In the genomic region with DNA sequence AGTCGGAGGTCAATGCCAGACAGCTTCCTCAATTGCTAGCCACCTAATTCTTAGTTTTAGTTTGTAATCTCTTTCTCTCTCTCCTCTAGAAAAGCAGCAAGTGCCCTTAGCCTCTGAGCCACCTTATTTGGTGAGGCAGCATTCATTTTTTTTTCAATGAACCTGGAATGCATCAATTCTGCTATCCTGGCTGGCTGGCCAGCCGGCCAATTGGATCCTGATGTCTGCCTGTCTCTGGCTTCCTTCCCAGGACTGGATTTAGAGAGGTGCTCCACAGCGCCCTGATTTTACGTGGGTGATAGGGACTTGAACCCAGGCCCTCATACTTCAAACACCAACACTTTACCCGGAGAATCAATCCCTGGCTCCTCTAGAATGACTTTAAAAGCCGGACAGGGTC, we compare ENCODE assay signal across 25 mouse cellular contexts. TPM values are rescaled to one million over a fixed set of nuclear protein-coding genes. Genes with fewer than 3 reads are reported as not detected.
A peak's percentile ranks its signal among the peaks of the same experiment; 100 is the strongest.
DNase-seq lines count a peak whose midpoint lies in the region; ATAC-seq and TF ChIP-seq lines count a peak whose summit lies in the region.
"Had no signal": no experiment of that assay in that cellular context is flagged by ENCODE, and none has a peak within 500 bp of the region (broad histone marks: within the 10 kb centered on the region; RNA-seq: fewer than 3 reads in every experiment).

No protein-coding gene starts in this region.

- no peak for TF ChIP-seq EP300 in heart, adult 2 months (IDR thresholded peaks at IDR 0.05; ENCODE audit: insufficient read depth, low read depth, low read length)

- no peaks in the 10 kb centered on the region for H3K79me2 ChIP-seq in heart, adult 2 months (replicated peaks; ENCODE audit: control insufficient read depth, insufficient read depth, low read length)

- H3K27me3 ChIP-seq in lung, embryonic 15.5 days = no peaks in the 10 kb centered on the region
- no peaks in the 10 kb centered on the region for H3K27me3 ChIP-seq in embryonic facial prominence, embryonic 11.5 days (ENCODE audit: control insufficient read depth, insufficient read depth, low read length)
- H3K27me3 ChIP-seq in limb, embryonic 14.5 days (ENCODE audit: control insufficient read depth, insufficient read depth, low read length) = no peaks in the 10 kb centered on the region
- no peaks in the 10 kb centered on the region for H3K27me3 ChIP-seq in heart, adult 2 months (ENCODE audit: control insufficient read depth, insufficient read depth, low read length)

- no peak overlapping the region for H3K4me3 ChIP-seq in lung, embryonic 15.5 days
- H3K4me3 ChIP-seq in embryonic facial prominence, embryonic 11.5 days (ENCODE audit: low read depth, low read length) = no peak overlapping the region
- no peak overlapping the region for H3K4me3 ChIP-seq in limb, embryonic 14.5 days (replicated peaks; ENCODE audit: low read length)
- no peak overlapping the region for H3K4me3 ChIP-seq in heart, adult 2 months
- H3K4me3 ChIP-seq: hindbrain, embryonic 10.5 days; layer of hippocampus, adult 2 months; midbrain, embryonic 12.5 days had no signal

- no peak for TF ChIP-seq POLR2A in limb, embryonic 14.5 days (IDR thresholded peaks at IDR 0.05; ENCODE audit: borderline replicate concordance, extremely low read depth, insufficient read depth, insufficient read length)
- TF ChIP-seq POLR2A in heart, adult 2 months (IDR thresholded peaks at IDR 0.05; ENCODE audit: insufficient read depth, low read depth, low read length) = no peak

- H3K4me1 ChIP-seq in lung, embryonic 15.5 days = peaks cover 25% of the 10 kb centered on the region
- H3K4me1 ChIP-seq in embryonic facial prominence, embryonic 11.5 days (ENCODE audit: control insufficient read depth, insufficient read depth, low read length) = no peaks in the 10 kb centered on the region
- peaks cover 20% of the 10 kb centered on the region for H3K4me1 ChIP-seq in limb, embryonic 14.5 days (ENCODE audit: control insufficient read depth, insufficient read depth, low read length)
- H3K4me1 ChIP-seq in heart, adult 2 months (ENCODE audit: control insufficient read depth, insufficient read depth, low read length) = no peaks in the 10 kb centered on the region

- peak overlapping the region; percentile 35 for H3K27ac ChIP-seq in lung, embryonic 15.5 days
- H3K27ac ChIP-seq in embryonic facial prominence, embryonic 11.5 days (replicated peaks; ENCODE audit: low read depth, low read length) = no peak overlapping the region
- 0 out of 2 replicates have a peak overlapping the region, but pooled peaks have one; percentile 43 for H3K27ac ChIP-seq in limb, embryonic 14.5 days (replicated peaks; ENCODE audit: low read depth, low read length)
- H3K27ac ChIP-seq in heart, adult 2 months = no peak overlapping the region
- H3K27ac ChIP-seq: hindbrain, embryonic 10.5 days; hindbrain, postnatal 0 days; layer of hippocampus, adult 2 months; midbrain, embryonic 12.5 days; stomach, postnatal 0 days had no signal

- H3K36me3 ChIP-seq in lung, embryonic 15.5 days = no peaks in the 10 kb centered on the region
- no peaks in the 10 kb centered on the region for H3K36me3 ChIP-seq in embryonic facial prominence, embryonic 11.5 days (replicated peaks; ENCODE audit: control insufficient read depth, insufficient read depth, low read depth, low read length)
- H3K36me3 ChIP-seq in limb, embryonic 14.5 days (ENCODE audit: control insufficient read depth, insufficient read depth, low read length) = no peaks in the 10 kb centered on the region
- H3K36me3 ChIP-seq in heart, adult 2 months (ENCODE audit: control insufficient read depth, insufficient read depth, low read length) = no peaks in the 10 kb centered on the region
- H3K36me3 ChIP-seq: hindbrain, embryonic 10.5 days; midbrain, embryonic 12.5 days had no signal

- H3K9ac ChIP-seq in lung, embryonic 15.5 days = no peak overlapping the region
- H3K9ac ChIP-seq in embryonic facial prominence, embryonic 11.5 days (replicated peaks; ENCODE audit: low read length) = no peak overlapping the region
- no peak overlapping the region for H3K9ac ChIP-seq in limb, embryonic 14.5 days (ENCODE audit: low read depth, low read length, severe bottlenecking)
- H3K9ac ChIP-seq in heart, adult 2 months (ENCODE audit: low read depth, low read length) = no peak overlapping the region
- H3K9ac ChIP-seq: midbrain, embryonic 12.5 days had no signal

- DNase-seq in lung, postnatal 25 days (ENCODE audit: low spot score) = no peak
- DNase-seq in NIH3T3 (ENCODE audit: low read depth) = peak; percentile 84
- peak; percentile 50 for DNase-seq in embryonic facial prominence, embryonic 11.5 days (ENCODE audit: low spot score)
- DNase-seq in limb, embryonic 14.5 days (ENCODE audit: low spot score) = peak; percentile 67
- DNase-seq in heart, adult 2 months = no peak
- DNase-seq in gastrocnemius, postnatal 14 days = no peak
- DNase-seq: adrenal gland, postnatal 14 days; cerebellum, adult 2 months; heart, postnatal 10 days; kidney, postnatal 25 days had no signal

- ATAC-seq in lung, embryonic 15.5 days (ENCODE audit: borderline replicate concordance, extremely low read depth, low FRiP score, low TSS enrichment) = no peak
- ATAC-seq in embryonic facial prominence, embryonic 11.5 days (replicated peaks; ENCODE audit: insufficient number of reproducible peaks, low FRiP score, low TSS enrichment, low read depth) = no peak
- ATAC-seq in limb, embryonic 14.5 days (ENCODE audit: low FRiP score, low read depth) = no peak; the same call in 1 of the 2 replicates
- ATAC-seq: forebrain, embryonic 14.5 days; hindbrain, postnatal 0 days; intestine, embryonic 16.5 days had no signal

- intact Hi-C loops in heart, adult 2 months (cut with DNase I) = no loop called here
- intact Hi-C loops in gastrocnemius, postnatal 14 days (cut with DNase I; ENCODE audit: low total_unique reads) = no loop called here

- 44% methylated on average over 6 of the region's 6 CpGs for WGBS in lung, embryonic 15.5 days
- 70% methylated on average over 6 of the region's 6 CpGs for WGBS in embryonic facial prominence, embryonic 11.5 days
- 54% methylated on average over 6 of the region's 6 CpGs for WGBS in limb, embryonic 14.5 days
- 63% methylated on average over 6 of the region's 6 CpGs for WGBS in heart, adult 2 months

- no peaks in the 10 kb centered on the region for H3K9me3 ChIP-seq in lung, embryonic 15.5 days
- no peaks in the 10 kb centered on the region for H3K9me3 ChIP-seq in embryonic facial prominence, embryonic 11.5 days (replicated peaks; ENCODE audit: control insufficient read depth, low read length)
- no peaks in the 10 kb centered on the region for H3K9me3 ChIP-seq in limb, embryonic 14.5 days (ENCODE audit: control insufficient read depth, low read length)
- H3K9me3 ChIP-seq: hindbrain, embryonic 10.5 days; midbrain, embryonic 12.5 days had no signal

- no peak for TF ChIP-seq CTCF in heart, adult 2 months (IDR thresholded peaks at IDR 0.05)

- no peak overlapping the region for H3K4me2 ChIP-seq in lung, embryonic 15.5 days
- no peak overlapping the region for H3K4me2 ChIP-seq in embryonic facial prominence, embryonic 11.5 days (ENCODE audit: low read depth, low read length)
- H3K4me2 ChIP-seq in limb, embryonic 14.5 days (replicated peaks; ENCODE audit: low read depth, low read length, severe bottlenecking) = no peak overlapping the region
- H3K4me2 ChIP-seq: heart, embryonic 11.5 days; midbrain, embryonic 12.5 days had no signal

RNA-seq across cellular contexts. Expression of a gene that starts 10.6 kb away (rescaled TPM):
- 66.7 and 66.9 TPM in 2 replicates for polyA plus RNA-seq in lung, embryonic 15.5 days (2015; fragmentation: Nextera tagmentation; extraction: Ambion mirVana)
- polyA plus RNA-seq in embryonic facial prominence, embryonic 11.5 days (2014; fragmentation: Nextera tagmentation; extraction: Ambion mirVana) = 41.7 and 42.7 TPM in 2 replicates
- 83.2 and 94.3 TPM in 2 replicates for polyA plus RNA-seq in limb, embryonic 14.5 days (2012; rRNA removed)
- polyA plus RNA-seq in limb, embryonic 14.5 days (2014; fragmentation: Nextera tagmentation; extraction: Ambion mirVana) = 64.7 and 67.4 TPM in 2 replicates
- total RNA-seq in heart, adult 2 months (2021) = 10 to 100 TPM; 56.9 to 64.5 TPM
- 90.2 and 110 TPM in 2 replicates for polyA plus RNA-seq in heart, adult 2 months (2012; rRNA removed)
- 10 to 100 TPM; 64.1 to 69.1 TPM for total RNA-seq in gastrocnemius, postnatal 14 days (2021)

RNA-seq across cellular contexts. Expression of a gene that starts 12.3 kb away (rescaled TPM):
- 241 and 259 TPM in 2 replicates for polyA plus RNA-seq in lung, embryonic 15.5 days (2015; fragmentation: Nextera tagmentation; extraction: Ambion mirVana)
- polyA plus RNA-seq in embryonic facial prominence, embryonic 11.5 days (2014; fragmentation: Nextera tagmentation; extraction: Ambion mirVana) = 7.6 and 11.3 TPM in 2 replicates
- polyA plus RNA-seq in limb, embryonic 14.5 days (2012; rRNA removed) = 7.2 and 8.8 TPM in 2 replicates
- 14.7 and 18.3 TPM in 2 replicates for polyA plus RNA-seq in limb, embryonic 14.5 days (2014; fragmentation: Nextera tagmentation; extraction: Ambion mirVana)
- under 1 TPM in 1 of 2 experiments, not detected in 1; 0.26 TPM for total RNA-seq in heart, adult 2 months (2021)
- polyA plus RNA-seq in heart, adult 2 months (2012; rRNA removed) = 0.12 and 6.8 TPM in 2 replicates
- under 1 TPM in 1 of 2 experiments, not detected in 1; 0.27 TPM for total RNA-seq in gastrocnemius, postnatal 14 days (2021)
- total RNA-seq: gastrocnemius, adult 8-10 months; granulocyte monocyte progenitor cell, adult 5-6 weeks; megakaryocyte, adult 5-6 weeks; monocyte, adult 5-6 weeks; neutrophil, adult 5-6 weeks had no signal

RNA-seq across cellular contexts. Expression of a gene that starts 24.9 kb away (rescaled TPM):
- 11.9 and 13.2 TPM in 2 replicates for polyA plus RNA-seq in lung, embryonic 15.5 days (2015; fragmentation: Nextera tagmentation; extraction: Ambion mirVana)
- 12.1 and 14.2 TPM in 2 replicates for polyA plus RNA-seq in embryonic facial prominence, embryonic 11.5 days (2014; fragmentation: Nextera tagmentation; extraction: Ambion mirVana)
- polyA plus RNA-seq in limb, embryonic 14.5 days (2012; rRNA removed) = 39.2 and 45.5 TPM in 2 replicates
- 11.4 and 13.0 TPM in 2 replicates for polyA plus RNA-seq in limb, embryonic 14.5 days (2014; fragmentation: Nextera tagmentation; extraction: Ambion mirVana)
- total RNA-seq in heart, adult 2 months (2021) = 1 to 10 TPM; 1.4 to 1.5 TPM
- 4.7 and 5.1 TPM in 2 replicates for polyA plus RNA-seq in heart, adult 2 months (2012; rRNA removed)
- total RNA-seq in gastrocnemius, postnatal 14 days (2021) = 1 to 10 TPM; 1.4 to 1.5 TPM

RNA-seq across cellular contexts. Expression of a gene that starts 51.6 kb away (rescaled TPM):
- 31.7 and 34.3 TPM in 2 replicates for polyA plus RNA-seq in lung, embryonic 15.5 days (2015; fragmentation: Nextera tagmentation; extraction: Ambion mirVana)
- polyA plus RNA-seq in embryonic facial prominence, embryonic 11.5 days (2014; fragmentation: Nextera tagmentation; extraction: Ambion mirVana) = 16.9 and 20.5 TPM in 2 replicates
- 48.4 and 50.0 TPM in 2 replicates for polyA plus RNA-seq in limb, embryonic 14.5 days (2012; rRNA removed)
- 49.3 and 61.5 TPM in 2 replicates for polyA plus RNA-seq in limb, embryonic 14.5 days (2014; fragmentation: Nextera tagmentation; extraction: Ambion mirVana)
- total RNA-seq in heart, adult 2 months (2021) = not detected
- polyA plus RNA-seq in heart, adult 2 months (2012; rRNA removed) = 0.68 TPM in 1 of 2 replicates, not detected in the other
- total RNA-seq in gastrocnemius, postnatal 14 days (2021) = not detected
- total RNA-seq: adrenal gland, postnatal 14 days; gastrocnemius, adult 8-10 months; granulocyte monocyte progenitor cell, adult 5-6 weeks; hindbrain, postnatal 0 days; layer of hippocampus, adult 2 months; layer of hippocampus, postnatal 25 days; megakaryocyte, adult 5-6 weeks; monocyte, adult 5-6 weeks had no signal
- polyA plus RNA-seq: forebrain, embryonic 14.5 days; hindbrain, postnatal 0 days had no signal

Comparison
In these comparisons a context has a peak if more than half of its experiments do, and no peak if none do; other contexts are left out.
1. H3K27ac ChIP-seq: peak in lung, embryonic 15.5 days (single experiment) and limb, embryonic 14.5 days (single experiment); none in embryonic facial prominence, embryonic 11.5 days (single experiment) and heart, adult 2 months (single experiment).
2. DNase-seq: peak in NIH3T3 (single experiment), embryonic facial prominence, embryonic 11.5 days (single experiment) and limb, embryonic 14.5 days (single experiment); none in lung, postnatal 25 days (single experiment), heart, adult 2 months (0 of 2) and gastrocnemius, postnatal 14 days (single experiment).
3. RNA of a gene that starts 12.3 kb away (polyA plus RNA-seq): 241 to 259 TPM in lung, embryonic 15.5 days; 7.2 to 18.3 TPM in limb, embryonic 14.5 days, 7.6 to 11.3 TPM in embryonic facial prominence, embryonic 11.5 days and 0.12 to 6.8 TPM in heart, adult 2 months; every median in the first group is over 10 times any median in the second.